Mouse (Mus musculus) forebrain, embryonic 12.5 days (tissue): ENCODE data around the gene Gm9970. TPM values are rescaled to one million over a fixed set of nuclear protein-coding genes. Genes with fewer than 3 reads are reported as not detected.
A peak's percentile ranks its signal among the peaks of the same experiment; 100 is the strongest.
"Not testable (repeated sequence)": the region's sequence is repeated elsewhere in the genome, so short reads cannot be mapped to it uniquely, and the experiment has no call there.

Experiments
- ATAC-seq: fragments of 200-750 bp; cut with Nextera tagmentation; 2 replicates; pipeline ENCODE4 v1.8.0; 2017; ENCODE audit warnings: moderate TSS enrichment; ENCODE audit not compliant: low FRiP score
- H3K27ac ChIP-seq: fragments of 300-500 bp; sonication (generic); 2 replicates; pipeline ENCODE4 v1.5.1; 2016; ENCODE audit warnings: mild to moderate bottlenecking
- H3K27me3 ChIP-seq: fragments of 300-500 bp; sonication (generic); 2 replicates; pipeline ENCODE4 v1.6.1; 2016; ENCODE audit warnings: mild to moderate bottlenecking
- H3K36me3 ChIP-seq: fragments of 300-500 bp; sonication (generic); replicated peaks from 2 replicates; pipeline ENCODE4 v1.6.1; 2016; ENCODE audit warnings: mild to moderate bottlenecking
- H3K4me1 ChIP-seq: fragments of 300-500 bp; sonication (generic); 2 replicates; pipeline ENCODE4 v1.6.1; 2016
- H3K4me2 ChIP-seq: fragments of 300-500 bp; sonication (generic); 2 replicates; pipeline ENCODE4 v1.6.1; 2016; ENCODE audit warnings: mild to moderate bottlenecking, moderate library complexity
- H3K4me3 ChIP-seq: fragments of 300-500 bp; sonication (generic); replicated peaks from 2 replicates; pipeline ENCODE4 v1.5.1; 2016; ENCODE audit warnings: mild to moderate bottlenecking
- H3K9ac ChIP-seq: fragments of 300-500 bp; sonication (generic); 2 replicates; pipeline ENCODE4 v1.6.1; 2016; ENCODE audit warnings: mild to moderate bottlenecking
- H3K9me3 ChIP-seq: fragments of 300-500 bp; sonication (generic); 2 replicates; pipeline ENCODE4 v1.6.1; 2016
- WGBS: fragments of 180-500 bp; shearing (Covaris S2); methylation state at CpG from one replicate; pipeline ENCODE4 v1.1.7; 2016; 5-methylcytosine and 5-hydroxymethylcytosine counted together
- polyA plus RNA-seq: library from polyadenylated mRNA; unstranded; fragments of >200 nt; fragmentation: Nextera tagmentation; extraction: Ambion mirVana; gene quantifications from 2 replicates; pipeline ENCODE4 v1.2.1, GENCODE M21; 2016

Gene Gm9970
- polyA plus RNA-seq, 1 experiment from 2014 or later: 0.89 TPM

- no peaks in the 10 kb centered on the region for H3K27me3 ChIP-seq
- peak within 1 kb of the TSS; percentile 98 for H3K4me3 ChIP-seq
- no peaks in the 10 kb centered on the region for H3K9me3 ChIP-seq
- peak within 1 kb of the TSS; percentile 93 for H3K27ac ChIP-seq
- H3K9ac ChIP-seq: peak within 1 kb of the TSS; percentile 90
- H3K4me2 ChIP-seq: peak within 1 kb of the TSS; percentile 77
- WGBS: under 1% methylated on average over 66 of the region's 70 CpGs
- H3K4me1 ChIP-seq: peaks cover 9% of the 10 kb centered on the region
- H3K36me3 ChIP-seq: no peaks in the 10 kb centered on the region
- peak; percentile 96 for ATAC-seq
These were observed 20.4 kb downstream of the Gm9970 start, which contains the start of gene Ppm1g for GRCm38 (mm10) chr5:31220448-31221303. Gene Ppm1g, minus strand, starts transcription at chr5:31220687.

DNA sequence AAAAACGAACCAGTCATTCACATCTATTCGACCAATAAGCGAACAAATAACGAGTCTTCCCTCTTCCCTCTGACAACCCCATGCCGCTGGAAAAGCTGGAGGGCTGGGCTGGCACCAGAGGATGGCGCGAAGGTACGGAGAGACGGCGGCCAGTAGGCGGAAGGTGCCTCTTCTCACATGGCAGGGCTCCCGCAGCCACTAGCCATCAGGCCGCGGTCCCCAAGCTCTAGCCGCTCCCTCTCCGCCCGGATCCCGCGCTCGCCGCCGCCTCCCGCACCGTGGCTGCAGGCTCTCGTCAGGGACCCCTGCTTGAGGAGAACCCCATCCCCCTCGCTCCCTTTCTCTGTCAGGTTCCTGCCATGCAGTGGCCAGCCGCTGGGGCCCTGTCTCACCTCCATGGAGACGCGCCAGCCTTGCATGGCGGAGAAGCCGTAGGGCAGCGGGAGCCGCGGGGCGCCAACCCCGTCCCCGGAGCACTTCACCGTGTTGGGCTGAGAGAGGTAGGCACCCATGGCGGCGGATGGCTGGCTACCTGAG lies 21.1 kb downstream of the Gm9970 start:
- H3K27me3 ChIP-seq: no peaks in the 10 kb centered on the region
- peak overlapping the region; percentile 93 for H3K27ac ChIP-seq
- peak overlapping the region; percentile 77 for H3K4me2 ChIP-seq
- no peaks in the 10 kb centered on the region for H3K36me3 ChIP-seq
- no peak; the same call in 1 of the 2 replicates for ATAC-seq
- H3K4me3 ChIP-seq: peak overlapping the region; percentile 98
- 0% methylated on average over 38 of the region's 40 CpGs for WGBS
- H3K4me1 ChIP-seq: peaks cover 9% of the 10 kb centered on the region
- no peaks in the 10 kb centered on the region for H3K9me3 ChIP-seq
- peak overlapping the region; percentile 90 for H3K9ac ChIP-seq

DNA sequence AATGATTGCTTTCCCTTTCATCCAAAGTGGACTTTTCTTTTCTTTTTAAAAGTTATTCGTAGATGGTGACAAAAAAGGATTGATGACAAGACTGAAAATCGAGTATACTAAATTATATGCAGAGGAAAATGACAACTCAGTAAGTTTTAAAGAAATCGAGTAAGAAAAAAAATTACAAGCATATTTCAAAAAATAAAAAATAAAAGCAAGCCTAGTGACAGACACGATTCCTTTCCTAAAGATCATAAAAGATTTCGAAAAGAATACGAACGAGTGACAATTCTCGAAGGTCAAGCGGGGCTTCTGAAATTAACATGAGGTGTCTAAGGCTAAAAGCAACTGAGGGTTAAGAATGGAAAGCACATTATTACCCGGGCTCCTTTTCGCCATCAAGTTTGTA lies 21.6 kb downstream of the Gm9970 start:
- 3% methylated on average over 11 of the region's 11 CpGs for whole genome bisulfite sequencing
- Histone ChIP-seq H3K36me3 (no peaks in the 10 kb centered on the region), H3K9me3 (no peaks in the 10 kb centered on the region), H3K9ac (peak overlapping the region; percentile 90), H3K4me3 (peak overlapping the region; percentile 98), H3K4me2 (peak overlapping the region; percentile 77), H3K27me3 (no peaks in the 10 kb centered on the region), H3K27ac (peak overlapping the region; percentile 93), H3K4me1 (peaks cover 9% of the 10 kb centered on the region)
- ATAC-seq: no peak

DNA sequence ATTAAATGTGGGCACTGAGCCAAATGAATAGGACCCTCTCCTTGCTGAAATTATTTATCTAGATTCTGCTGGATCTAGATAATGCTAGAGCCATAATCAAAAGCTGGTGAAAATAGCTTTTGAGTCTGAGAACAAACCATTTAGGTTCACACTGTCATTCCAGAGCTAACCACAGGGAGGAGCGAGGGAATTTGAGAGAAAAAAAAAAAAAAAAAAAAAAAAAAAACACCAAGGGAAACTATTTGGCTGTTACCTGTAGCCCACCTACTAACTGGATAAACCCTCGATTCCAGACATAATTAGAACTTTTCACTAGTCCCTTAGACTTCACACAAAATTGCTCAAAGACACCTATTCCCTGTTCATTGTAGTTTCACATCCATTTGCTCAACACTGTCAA lies 22.0 kb downstream of the Gm9970 start:
- WGBS: 0% methylated on average over 2 of the region's 2 CpGs
- no peak overlapping the region for H3K9ac ChIP-seq
- H3K36me3 ChIP-seq: no peaks in the 10 kb centered on the region
- H3K27me3 ChIP-seq: no peaks in the 10 kb centered on the region
- no peak for ATAC-seq
- peaks cover 9% of the 10 kb centered on the region for H3K4me1 ChIP-seq
- peak overlapping the region; percentile 77 for H3K4me2 ChIP-seq
- no peak overlapping the region for H3K27ac ChIP-seq
- H3K9me3 ChIP-seq: no peaks in the 10 kb centered on the region
- H3K4me3 ChIP-seq: peak overlapping the region; percentile 98

GRCm38 (mm10) chr5:31218294-31218693 lies 22.7 kb downstream of the Gm9970 start:
- no peaks in the 10 kb centered on the region for H3K27me3 ChIP-seq
- H3K4me2 ChIP-seq: no peak overlapping the region
- no peaks in the 10 kb centered on the region for H3K9me3 ChIP-seq
- no peak overlapping the region for H3K9ac ChIP-seq
- no peak for ATAC-seq
- H3K36me3 ChIP-seq: no peaks in the 10 kb centered on the region
- no peak overlapping the region for H3K4me3 ChIP-seq
- no peak overlapping the region for H3K27ac ChIP-seq
- WGBS: 74% methylated on average over 7 of the region's 7 CpGs
- H3K4me1 ChIP-seq: peaks cover 9% of the 10 kb centered on the region

GRCm38 (mm10) chr5:31216554-31216953 lies 24.5 kb downstream of the Gm9970 start:
- not testable (repeated sequence) for H3K27ac ChIP-seq, H3K9me3 ChIP-seq, H3K4me2 ChIP-seq, H3K9ac ChIP-seq, H3K4me1 ChIP-seq, H3K27me3 ChIP-seq, H3K36me3 ChIP-seq, H3K4me3 ChIP-seq, ATAC-seq
- 94% methylated on average over 6 of the region's 6 CpGs for WGBS

- Histone ChIP-seq H3K4me1 (peaks cover 25% of the 10 kb centered on the region), H3K9ac (no peak overlapping the region), H3K4me3 (no peak overlapping the region), H3K27ac (no peak overlapping the region), H3K9me3 (peaks cover 5% of the 10 kb centered on the region), H3K27me3 (no peaks in the 10 kb centered on the region), H3K4me2 (no peak overlapping the region), H3K36me3 (peaks cover 72% of the 10 kb centered on the region)
- WGBS: 96% methylated on average over 6 of the region's 6 CpGs
- no peak for ATAC-seq
These were observed 36.6 kb downstream of the Gm9970 start for GRCm38 (mm10) chr5:31204421-31204820.

- Histone ChIP-seq H3K4me1 (peaks cover 25% of the 10 kb centered on the region), H3K9me3 (peaks cover 5% of the 10 kb centered on the region), H3K27ac (no peak overlapping the region), H3K9ac (no peak overlapping the region), H3K4me3 (no peak overlapping the region), H3K27me3 (no peaks in the 10 kb centered on the region), H3K36me3 (peaks cover 78% of the 10 kb centered on the region), H3K4me2 (no peak overlapping the region)
- 92% methylated on average over 2 of the region's 2 CpGs for WGBS
- no peak for ATAC-seq
These were observed 37.2 kb downstream of the Gm9970 start for GRCm38 (mm10) chr5:31203866-31204265.

DNA sequence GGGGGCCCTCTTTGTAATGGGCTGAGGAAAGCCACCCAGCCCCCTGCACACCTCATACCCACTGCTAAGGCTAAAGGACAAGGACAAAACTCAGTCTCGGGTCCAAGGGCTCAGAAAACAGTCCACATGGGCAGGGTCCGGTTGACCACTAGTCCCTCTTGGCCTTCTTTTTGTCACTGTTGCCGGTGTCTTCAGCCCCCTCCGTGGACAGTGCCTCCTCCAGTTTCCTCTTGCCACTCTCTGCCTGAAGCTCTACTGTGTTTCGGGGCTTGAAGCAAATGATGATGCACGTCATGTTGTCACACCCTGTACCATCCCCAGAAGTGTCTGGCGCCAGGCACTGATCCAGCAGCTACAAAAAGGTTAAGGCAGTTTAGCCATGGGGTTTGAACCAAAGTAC lies 38.1 kb downstream of the Gm9970 start:
- 80% methylated on average over 7 of the region's 7 CpGs for WGBS
- H3K9ac ChIP-seq: peak overlapping the region; percentile 31
- peaks cover 79% of the 10 kb centered on the region for H3K36me3 ChIP-seq
- peak overlapping the region; percentile 88 for H3K4me3 ChIP-seq
- no peaks in the 10 kb centered on the region for H3K27me3 ChIP-seq
- peak overlapping the region; percentile 79 for H3K27ac ChIP-seq
- ATAC-seq: no peak
- peak overlapping the region; percentile 83 for H3K4me2 ChIP-seq
- peaks cover 5% of the 10 kb centered on the region for H3K9me3 ChIP-seq
- H3K4me1 ChIP-seq: peaks cover 25% of the 10 kb centered on the region

DNA sequence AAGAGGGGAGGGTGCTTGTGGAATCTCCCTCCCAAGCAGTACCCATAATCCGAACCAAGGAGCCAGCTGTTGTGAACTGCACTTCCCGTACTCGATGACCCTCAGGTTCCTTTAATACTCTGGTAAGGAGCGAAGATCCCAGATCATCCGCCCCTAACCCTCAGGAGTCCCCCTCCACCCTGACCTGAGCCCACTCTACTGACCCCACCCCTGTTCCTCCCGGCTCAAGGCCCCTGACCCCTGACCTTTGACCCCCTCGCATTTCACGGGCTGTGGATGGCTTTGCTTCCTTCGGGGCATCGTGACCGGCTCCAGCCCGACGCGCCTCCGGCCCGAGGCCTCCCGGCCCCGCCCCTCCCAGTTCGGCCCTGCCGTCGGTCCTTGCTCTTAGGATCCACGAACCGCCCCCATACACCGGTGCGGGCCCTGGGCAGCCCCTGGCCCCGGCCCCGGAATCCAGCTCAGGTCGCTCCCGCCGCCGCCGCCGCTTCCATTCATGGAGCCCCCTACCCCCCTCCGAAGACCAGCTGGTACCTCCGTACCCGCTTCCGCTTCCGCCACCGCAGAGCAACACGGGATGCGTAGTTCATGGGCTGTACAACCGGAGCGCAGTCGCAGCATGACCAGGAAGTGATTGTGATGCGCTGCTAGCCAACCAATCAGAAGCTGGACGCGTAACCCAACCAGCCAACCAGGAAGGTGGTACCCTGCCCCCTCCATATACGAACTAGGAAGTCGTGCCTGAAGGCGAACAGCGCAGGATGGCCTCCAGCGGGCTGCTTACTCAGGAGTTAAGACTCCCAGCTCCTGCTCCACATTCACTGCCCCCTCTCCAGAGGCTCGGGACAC lies 39.1 kb downstream of the Gm9970 start, which contains the start of gene Zfp513:
Gene Zfp513 (minus strand): TSS at position 562 of the 849 bp plus-strand sequence.
- Histone ChIP-seq H3K9ac (peak within 1 kb of the TSS; percentile 90), H3K9me3 (peaks cover 5% of the 10 kb centered on the region), H3K27me3 (no peaks in the 10 kb centered on the region), H3K36me3 (peaks cover 79% of the 10 kb centered on the region), H3K27ac (peak within 1 kb of the TSS; percentile 79), H3K4me3 (peak within 1 kb of the TSS; percentile 88), H3K4me2 (peak within 1 kb of the TSS; percentile 83), H3K4me1 (peaks cover 25% of the 10 kb centered on the region)
- peak; percentile 97 for ATAC-seq
- under 1% methylated on average over 52 of the region's 53 CpGs for WGBS

DNA sequence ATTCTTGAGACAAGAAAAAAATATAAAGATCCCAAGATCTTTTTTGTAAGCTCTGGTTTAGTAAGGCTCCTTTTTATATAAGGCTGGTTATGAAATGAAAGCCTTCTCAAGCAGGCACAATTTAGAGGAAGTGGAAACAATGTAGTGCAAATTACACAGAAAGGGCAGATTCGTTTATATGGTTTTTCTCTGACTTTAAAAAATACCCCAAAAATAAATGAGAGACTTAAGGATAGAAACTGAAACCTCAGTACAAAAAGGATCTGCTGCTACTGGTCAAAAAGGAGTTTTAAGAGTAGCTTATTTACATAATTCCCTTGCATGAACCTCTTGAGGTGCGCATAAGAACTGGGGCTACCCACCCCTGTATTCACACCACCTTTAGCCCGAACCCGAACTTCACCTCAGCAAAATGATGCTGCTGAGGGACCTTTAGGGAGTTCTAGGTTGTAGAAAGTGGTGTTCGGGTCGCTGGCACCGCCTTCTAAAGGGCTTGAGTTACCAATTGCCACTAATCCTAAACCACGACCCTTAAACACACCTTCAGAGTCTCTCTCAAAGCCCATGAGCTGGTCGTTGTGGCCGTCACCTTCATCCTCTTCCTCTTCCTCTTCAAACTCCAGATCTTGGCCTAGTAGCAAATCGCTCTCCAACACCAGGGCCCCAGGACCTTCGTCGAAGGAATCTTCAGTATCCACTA lies 39.8 kb downstream of the Gm9970 start:
- Histone ChIP-seq H3K36me3 (peaks cover 81% of the 10 kb centered on the region), H3K27ac (peak overlapping the region; percentile 79), H3K4me3 (peak overlapping the region; percentile 88), H3K9me3 (peaks cover 5% of the 10 kb centered on the region), H3K27me3 (no peaks in the 10 kb centered on the region), H3K4me2 (peak overlapping the region; percentile 83), H3K9ac (peak overlapping the region; percentile 90), H3K4me1 (peaks cover 25% of the 10 kb centered on the region)
- ATAC-seq: no peak
- WGBS: 20% methylated on average over 13 of the region's 13 CpGs
